Comparison of ENCODE assay signal across 21 mouse cellular contexts in the genomic region with DNA sequence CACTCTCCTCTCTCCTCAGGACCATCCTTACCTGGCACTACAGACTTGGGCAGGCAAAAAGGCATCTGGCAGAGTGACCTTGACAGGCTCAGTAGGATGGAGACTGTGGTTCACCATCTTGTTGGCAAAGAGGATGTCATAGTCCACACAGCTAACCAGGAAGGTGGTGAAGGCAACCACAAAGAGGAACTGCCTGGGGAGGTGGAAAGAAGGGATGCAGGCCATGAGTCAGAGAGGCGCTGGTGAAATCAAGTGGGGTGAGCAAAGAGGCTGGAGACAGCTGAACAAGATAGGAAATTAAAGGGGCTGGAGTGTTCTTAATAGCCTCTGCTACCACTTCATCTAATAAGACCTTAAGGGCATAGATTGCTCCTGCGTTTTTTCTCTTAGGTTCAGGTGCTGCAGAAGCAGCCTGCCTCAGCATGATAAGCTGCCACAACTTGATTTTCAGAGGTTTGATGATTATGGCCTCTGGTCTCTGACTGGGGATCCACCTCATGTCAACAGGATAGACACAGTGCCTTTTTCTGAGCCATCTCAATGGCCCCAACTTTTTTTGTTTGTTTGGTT. TPM values are rescaled to one million over a fixed set of nuclear protein-coding genes. Genes with fewer than 3 reads are reported as not detected.
DNase-seq lines count a peak whose midpoint lies in the region; ATAC-seq and TF ChIP-seq lines count a peak whose summit lies in the region.
"Had no signal": no experiment of that assay in that cellular context is flagged by ENCODE, and none has a peak within 500 bp of the region (broad histone marks: within the 10 kb centered on the region; RNA-seq: fewer than 3 reads in every experiment).

No protein-coding gene starts in this region.

- TF ChIP-seq POLR2A in bone marrow, adult 2 months (IDR thresholded peaks at IDR 0.05; ENCODE audit: borderline replicate concordance, control insufficient read depth, low read depth, low read length): no peak

- peaks cover 42% of the 10 kb centered on the region for H3K4me1 ChIP-seq in liver, embryonic 13.5 days (replicated peaks)
- peaks cover 1% of the 10 kb centered on the region; the same call in 1 of the 2 replicates for H3K4me1 ChIP-seq in bone marrow, adult 2 months (ENCODE audit: control insufficient read depth, insufficient read depth, low read length)
- peaks cover 24% of the 10 kb centered on the region for H3K4me1 ChIP-seq in liver, postnatal 0 days (ENCODE audit: insufficient read depth)

- H3K4me2 ChIP-seq in liver, embryonic 13.5 days: no peak overlapping the region
- no peak overlapping the region for H3K4me2 ChIP-seq in liver, postnatal 0 days (ENCODE audit: low read depth, low read length)
- H3K4me2 ChIP-seq: hindbrain, embryonic 12.5 days; limb, embryonic 13.5 days; midbrain, embryonic 11.5 days; neural tube, embryonic 12.5 days had no signal

- no peak overlapping the region for H3K9ac ChIP-seq in liver, embryonic 13.5 days
- H3K9ac ChIP-seq in liver, postnatal 0 days (replicated peaks): no peak overlapping the region
- H3K9ac ChIP-seq: hindbrain, embryonic 12.5 days; limb, embryonic 13.5 days; neural tube, embryonic 12.5 days had no signal

- no peaks in the 10 kb centered on the region for H3K27me3 ChIP-seq in liver, embryonic 13.5 days
- H3K27me3 ChIP-seq in liver, postnatal 0 days (ENCODE audit: insufficient read depth, low read length): no peaks in the 10 kb centered on the region
- H3K27me3 ChIP-seq: hindbrain, embryonic 12.5 days; limb, embryonic 13.5 days; neural tube, embryonic 12.5 days had no signal

- H3K36me3 ChIP-seq in liver, embryonic 13.5 days: peaks cover 72% of the 10 kb centered on the region
- H3K36me3 ChIP-seq in liver, postnatal 0 days (replicated peaks; ENCODE audit: insufficient read depth, low read length): peaks cover 60% of the 10 kb centered on the region

- ATAC-seq in liver, embryonic 13.5 days (ENCODE audit: low read depth): no peak
- ATAC-seq in liver, postnatal 0 days: no peak
- ATAC-seq in neutrophil, adult 5-6 weeks (ENCODE audit: extremely low read depth, insufficient number of reproducible peaks, low FRiP score, poor library complexity, severe bottlenecking): peak; percentile 68
- ATAC-seq in cerebellum, adult (ENCODE audit: insufficient number of reproducible peaks, low FRiP score, low TSS enrichment): no peak

- no peak overlapping the region for H3K4me3 ChIP-seq in liver, embryonic 13.5 days (replicated peaks)
- H3K4me3 ChIP-seq in bone marrow, adult 2 months (replicated peaks; ENCODE audit: control insufficient read depth, low read depth, low read length): no peak overlapping the region
- no peak overlapping the region for H3K4me3 ChIP-seq in liver, postnatal 0 days (ENCODE audit: low read depth, low read length)
- H3K4me3 ChIP-seq: embryonic facial prominence, embryonic 10.5 days; hindbrain, embryonic 12.5 days; limb, embryonic 13.5 days; neural tube, embryonic 12.5 days had no signal

- TF ChIP-seq CTCF in bone marrow, adult 2 months (IDR thresholded peaks at IDR 0.05; ENCODE audit: control insufficient read depth, insufficient read depth, low read length): no peak
- TF ChIP-seq CTCF in liver, postnatal 0 days (IDR thresholded peaks at IDR 0.05; ENCODE audit: low read depth): no peak

- no peak for DNase-seq in liver, embryonic 13.5 days
- DNase-seq in liver: no peak
- DNase-seq in liver, postnatal 0 days: peak; percentile 46
- no peak for DNase-seq in T-cell, adult 2 months (ENCODE audit: low spot score)
- DNase-seq: adrenal gland, adult 8-10 months; cerebellum, adult 2 months; cerebellum, postnatal 36 days; gastrocnemius, postnatal 14 days; kidney, adult 2 months; kidney, postnatal 10 days; layer of hippocampus, postnatal 36 days; right cerebral cortex, adult 18-20 months; thymus, postnatal 14 days had no signal

- no peaks in the 10 kb centered on the region for H3K9me3 ChIP-seq in liver, embryonic 13.5 days (replicated peaks)
- no peaks in the 10 kb centered on the region for H3K9me3 ChIP-seq in liver, postnatal 0 days (ENCODE audit: low read length)
- H3K9me3 ChIP-seq: embryonic facial prominence, embryonic 10.5 days; hindbrain, embryonic 12.5 days; limb, embryonic 13.5 days; neural tube, embryonic 12.5 days had no signal

- peak overlapping the region; percentile 30; the same call in 1 of the 2 replicates for H3K27ac ChIP-seq in liver, embryonic 13.5 days
- peak overlapping the region; percentile 39; the same call in 1 of the 2 replicates for H3K27ac ChIP-seq in bone marrow, adult 2 months (ENCODE audit: control insufficient read depth, insufficient read depth, low read depth, low read length, poor library complexity)
- H3K27ac ChIP-seq in liver, postnatal 0 days (ENCODE audit: low read depth): no peak overlapping the region
- H3K27ac ChIP-seq: embryonic facial prominence, embryonic 10.5 days; hindbrain, embryonic 12.5 days; limb, embryonic 13.5 days; neural tube, embryonic 12.5 days had no signal

- no peak for TF ChIP-seq EP300 in liver, postnatal 0 days (IDR thresholded peaks at IDR 0.05; ENCODE audit: low read depth)

- WGBS in liver, embryonic 13.5 days (ENCODE audit: insufficient replicate concordance): 27% methylated on average over 2 of the region's 2 CpGs
- WGBS in bone marrow, adult 2 months: 8% methylated on average over 2 of the region's 2 CpGs
- 45% methylated on average over 2 of the region's 2 CpGs for WGBS in liver, postnatal 0 days (ENCODE audit: insufficient replicate concordance)

RNA-seq across cellular contexts. Expression of gene Ankzf1, which starts 4.0 kb away (rescaled TPM):
- polyA plus RNA-seq in liver, embryonic 13.5 days (2015; fragmentation: Nextera tagmentation; extraction: Ambion mirVana): 9.3 and 9.9 TPM in 2 replicates
- 16.6 and 27.7 TPM in 2 replicates for polyA plus RNA-seq in bone marrow, adult 2 months (2011; ENCODE audit: insufficient read depth, insufficient read length, low replicate concordance, missing spikeins)
- 8.0 and 9.8 TPM in 2 replicates for polyA plus RNA-seq in liver, postnatal 0 days (2015; fragmentation: Nextera tagmentation; extraction: Ambion mirVana)
- total RNA-seq in neutrophil, adult 5-6 weeks (2017): 59.0 and 64.9 TPM in 2 replicates

RNA-seq across cellular contexts. Expression of gene Atg9a, which starts 4.0 kb away (rescaled TPM):
- polyA plus RNA-seq in liver, embryonic 13.5 days (2015; fragmentation: Nextera tagmentation; extraction: Ambion mirVana): 18.2 and 21.0 TPM in 2 replicates
- 24.6 and 39.2 TPM in 2 replicates for polyA plus RNA-seq in bone marrow, adult 2 months (2011; ENCODE audit: insufficient read depth, insufficient read length, low replicate concordance, missing spikeins)
- 17.6 and 17.8 TPM in 2 replicates for polyA plus RNA-seq in liver, postnatal 0 days (2015; fragmentation: Nextera tagmentation; extraction: Ambion mirVana)
- total RNA-seq in neutrophil, adult 5-6 weeks (2017): 18.2 and 26.2 TPM in 2 replicates

RNA-seq across cellular contexts. Expression of gene Abcb6, which starts 7.8 kb away (rescaled TPM):
- 69.9 and 77.9 TPM in 2 replicates for polyA plus RNA-seq in liver, embryonic 13.5 days (2015; fragmentation: Nextera tagmentation; extraction: Ambion mirVana)
- polyA plus RNA-seq in bone marrow, adult 2 months (2011; ENCODE audit: insufficient read depth, insufficient read length, low replicate concordance, missing spikeins): 151 and 182 TPM in 2 replicates
- polyA plus RNA-seq in liver, postnatal 0 days (2015; fragmentation: Nextera tagmentation; extraction: Ambion mirVana): 38.1 and 41.5 TPM in 2 replicates
- total RNA-seq in neutrophil, adult 5-6 weeks (2017): 2.1 and 3.2 TPM in 2 replicates

RNA-seq across cellular contexts. Expression of gene Zfand2b, which starts 19.6 kb away (rescaled TPM):
- 40.0 and 44.7 TPM in 2 replicates for polyA plus RNA-seq in liver, embryonic 13.5 days (2015; fragmentation: Nextera tagmentation; extraction: Ambion mirVana)
- 28.5 and 49.8 TPM in 2 replicates for polyA plus RNA-seq in bone marrow, adult 2 months (2011; ENCODE audit: insufficient read depth, insufficient read length, low replicate concordance, missing spikeins)
- 32.7 and 34.7 TPM in 2 replicates for polyA plus RNA-seq in liver, postnatal 0 days (2015; fragmentation: Nextera tagmentation; extraction: Ambion mirVana)
- 62.7 and 63.7 TPM in 2 replicates for total RNA-seq in neutrophil, adult 5-6 weeks (2017)

RNA-seq across cellular contexts. Expression of gene Glb1l, which starts 22.6 kb away (rescaled TPM):
- 3.8 and 5.0 TPM in 2 replicates for polyA plus RNA-seq in liver, embryonic 13.5 days (2015; fragmentation: Nextera tagmentation; extraction: Ambion mirVana)
- polyA plus RNA-seq in bone marrow, adult 2 months (2011; ENCODE audit: insufficient read depth, insufficient read length, low replicate concordance, missing spikeins): 23.0 and 43.6 TPM in 2 replicates
- 2.7 and 3.5 TPM in 2 replicates for polyA plus RNA-seq in liver, postnatal 0 days (2015; fragmentation: Nextera tagmentation; extraction: Ambion mirVana)
- 13.3 and 16.2 TPM in 2 replicates for total RNA-seq in neutrophil, adult 5-6 weeks (2017)
